Mouse (Mus musculus) lung, postnatal 0 days (tissue): ENCODE data around the gene Fam160a1.

Experiments
- CTCF ChIP-seq: IDR thresholded peaks from 2 replicates; pipeline ENCODE4 v1.5.1; 2016; ENCODE audit warnings: antibody characterized with exemption, mild to moderate bottlenecking
- EP300 ChIP-seq: IDR thresholded peaks from 2 replicates; pipeline ENCODE4 v1.6.1; 2016; ENCODE audit warnings: antibody characterized with exemption, mild to moderate bottlenecking, control low read depth

GRCm38 (mm10) chr3:85829047-85829446, 12.0 kb upstream of the Fam160a1 start:
- TF ChIP-seq CTCF (no peak), EP300 (no peak)
